Mouse (Mus musculus): ENCODE data around the gene Olfr1347.
A peak's percentile ranks its signal among the peaks of the same experiment; 100 is the strongest.

Olfr1347 gene

GRCm38 (mm10) chr7:6499655-6500054 is at the start of gene Olfr1347:
TSS of gene Olfr1347 (minus strand) at chr7:6499755.
- no peak for DNase-seq

DNA sequence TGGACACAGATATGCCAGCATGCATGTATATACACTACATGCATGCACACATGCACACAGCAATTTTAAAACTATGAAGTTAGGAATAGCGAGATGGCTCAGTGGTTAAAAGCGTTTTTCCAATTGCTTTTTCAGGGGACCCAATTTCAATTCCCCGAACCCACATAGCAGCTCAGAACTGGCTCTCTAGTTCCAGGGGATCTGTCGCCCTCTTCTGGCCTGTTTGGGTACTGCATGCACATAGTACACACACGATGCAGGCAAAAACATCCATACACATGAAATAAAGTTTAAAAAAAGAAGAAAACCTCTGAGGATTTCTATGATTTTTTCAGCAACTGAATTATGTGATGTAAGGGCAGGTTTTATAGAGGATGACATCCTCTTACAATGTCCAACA is 26.6 kb upstream of the Olfr1347 start:
- DNase-seq, result peak; percentile 19 to 22

DNA sequence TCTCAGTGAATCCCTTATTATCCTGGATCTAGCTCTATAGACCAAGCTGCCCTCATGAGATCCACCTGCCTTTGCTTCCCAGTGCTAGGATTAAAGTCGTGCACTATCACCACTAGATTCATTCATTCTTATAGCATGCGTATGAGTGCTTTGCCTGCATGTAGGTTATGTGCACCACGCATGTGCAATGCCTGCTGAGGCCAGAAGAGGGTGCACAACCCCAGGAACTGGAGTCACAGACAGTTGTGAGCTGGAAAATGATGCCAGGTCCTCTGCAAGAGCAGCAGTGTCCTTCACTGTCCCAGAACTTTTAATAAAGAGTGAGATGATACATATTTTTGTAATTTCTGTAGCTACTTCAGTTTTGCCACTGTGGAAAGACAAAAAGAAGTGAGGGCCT is 25.4 kb upstream of the Olfr1347 start:
- no peak for DNase-seq

DNA sequence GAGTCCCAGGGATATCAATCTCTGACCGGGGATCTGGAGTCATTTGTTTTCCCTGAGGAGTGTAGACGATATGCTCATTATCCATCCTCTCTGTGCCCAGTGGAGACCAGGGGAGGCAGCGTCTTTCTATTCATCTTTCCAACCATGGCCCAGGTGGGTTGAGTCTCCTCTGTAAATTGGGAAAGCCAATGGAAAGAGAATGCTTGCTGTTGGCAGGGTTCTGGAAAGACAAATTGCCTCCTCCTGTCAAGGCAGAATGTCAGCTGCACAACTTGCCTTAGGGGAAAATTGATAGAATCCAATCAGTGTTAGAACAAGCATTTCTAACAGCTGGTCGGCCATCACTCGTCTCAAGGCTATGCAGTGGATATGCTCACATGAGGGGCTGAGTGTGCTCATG is 23.3 kb upstream of the Olfr1347 start, which contains the start of gene Olfr1349:
Olfr1349 (minus strand) TSS at position 101 of the 400 bp plus-strand sequence.
- DNase-seq, result no peak

DNA sequence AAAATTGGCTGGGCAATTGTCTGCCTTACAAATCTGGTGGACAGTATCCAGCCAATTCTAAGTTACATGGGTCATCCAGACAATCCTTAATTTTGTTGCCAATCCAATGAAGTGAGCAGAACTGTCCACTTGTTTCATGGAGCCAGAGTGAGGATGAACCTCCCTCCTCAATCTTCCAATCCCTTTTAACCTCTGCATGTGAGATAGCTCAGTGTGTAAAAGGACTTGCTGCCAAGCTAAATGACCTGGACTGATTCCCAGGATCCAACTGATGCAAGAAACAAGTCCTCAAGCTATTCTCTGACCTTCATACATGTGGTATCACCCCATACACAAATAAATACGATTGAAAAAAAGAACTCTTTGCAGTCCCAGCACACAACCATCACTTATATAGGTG is 22.1 kb upstream of the Olfr1347 start:
- DNase-seq, result no peak

DNA sequence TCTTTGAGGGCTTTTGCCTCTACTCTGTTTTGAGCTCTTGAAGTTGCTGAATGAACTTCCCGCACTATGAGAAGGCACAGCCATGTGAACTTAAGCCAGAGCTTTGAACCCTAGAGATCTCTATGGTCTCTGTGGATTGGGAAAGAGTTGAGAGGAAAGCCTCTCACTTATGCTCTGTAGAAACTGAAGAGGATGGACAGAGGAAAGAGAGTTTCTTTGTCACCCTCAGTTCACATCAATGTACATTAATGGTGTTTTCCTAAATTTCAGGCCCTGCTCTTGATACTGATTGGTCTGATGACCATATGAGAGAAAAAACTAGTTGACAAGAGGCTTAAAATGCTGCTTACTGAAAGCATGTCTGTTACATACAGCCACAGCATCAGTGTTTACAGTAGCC is 9.1 kb upstream of the Olfr1347 start, which contains the start of gene Olfr1348:
Olfr1348 (minus strand) TSS at position 101 of the 400 bp plus-strand sequence.
- no peak for DNase-seq

DNA sequence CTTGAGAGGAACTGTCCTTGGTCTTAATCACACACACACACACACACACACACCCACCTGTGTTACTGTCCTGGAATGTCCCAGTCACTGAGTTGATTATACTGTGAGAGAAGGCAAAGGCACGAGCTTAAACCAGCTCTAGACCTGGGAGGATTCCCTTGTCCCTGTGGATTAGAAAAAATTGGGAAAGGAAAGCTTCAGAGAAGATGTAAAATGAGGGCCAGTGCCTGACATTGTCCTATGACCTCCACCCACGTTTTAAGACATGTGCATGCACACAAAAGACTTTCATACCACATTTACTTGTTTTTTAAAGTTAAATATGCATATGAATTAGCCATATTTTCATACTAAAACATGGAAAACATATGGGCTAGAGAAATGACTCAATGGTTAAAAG is 12.7 kb downstream of the Olfr1347 start, which contains the start of gene Olfr5:
Olfr5 (minus strand) TSS at position 101 of the 400 bp plus-strand sequence.
- no peak for DNase-seq

GRCm38 (mm10) chr7:6477633-6478032 is 21.9 kb downstream of the Olfr1347 start:
- peak in 1 of 2 experiments; percentile 1 for DNase-seq

DNA sequence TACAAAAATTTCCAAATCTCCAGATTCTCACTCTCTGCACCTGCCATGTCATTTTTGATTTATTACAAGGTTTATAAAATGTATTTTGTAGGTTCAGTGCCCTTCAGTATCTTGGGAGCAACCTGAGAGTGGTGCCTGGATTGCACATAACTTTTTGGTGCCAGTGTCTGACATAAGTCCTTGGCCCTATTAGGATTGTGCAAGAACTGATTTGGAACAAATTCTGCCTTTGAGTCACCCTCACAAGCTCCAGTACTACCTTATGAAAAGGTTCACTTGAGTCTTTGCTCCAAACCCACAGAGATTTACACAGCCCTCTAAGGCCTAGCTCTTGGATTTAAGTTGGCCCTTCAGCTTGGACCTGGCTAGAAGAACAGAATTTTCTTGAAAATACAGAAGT is 32.6 kb downstream of the Olfr1347 start, which contains the start of gene Olfr1346:
Olfr1346 (plus strand) TSS at position 151 of the 400 bp plus-strand sequence.
- no peak for DNase-seq

DNA sequence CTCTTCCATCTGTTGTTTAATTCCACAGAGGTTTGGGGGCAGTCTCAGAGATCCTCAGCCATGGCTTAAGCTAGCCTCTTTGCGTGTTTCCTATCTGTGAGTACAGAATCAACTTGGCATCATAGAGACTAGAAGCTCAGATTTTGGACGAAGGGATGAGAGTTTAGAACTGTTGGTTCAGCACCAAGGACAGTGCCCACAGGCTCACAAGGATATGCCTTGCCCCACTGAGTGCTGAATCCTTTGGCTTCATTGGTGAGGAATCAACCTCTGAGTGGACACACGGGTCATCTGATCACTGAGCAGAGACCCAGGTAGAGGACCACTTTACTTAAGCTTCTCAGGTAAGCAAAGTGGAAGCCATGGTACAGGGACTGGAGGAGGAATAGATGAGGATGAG is 43.2 kb downstream of the Olfr1347 start:
- peak; percentile 17 to 19 for DNase-seq

DNA sequence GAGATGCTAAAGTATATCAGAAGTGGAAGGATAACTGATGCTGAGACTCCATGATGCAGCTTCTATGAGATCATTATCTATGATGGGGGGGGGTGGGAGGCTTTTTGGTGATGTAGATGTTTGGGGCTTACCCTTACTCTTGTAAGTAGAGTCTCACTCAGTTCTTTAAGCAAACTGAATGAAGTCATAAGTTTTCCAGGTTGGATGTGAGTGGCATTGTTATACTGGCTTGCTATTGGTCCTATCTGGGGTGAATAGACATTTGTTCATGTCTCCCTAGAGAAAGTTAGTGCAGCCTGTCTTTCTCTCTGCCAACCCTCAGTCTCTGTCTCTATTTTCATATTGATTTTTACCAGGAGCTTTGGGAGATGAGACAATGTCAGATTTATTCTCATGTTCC is 43.7 kb downstream of the Olfr1347 start, which contains the start of gene Olfr1336:
Olfr1336 (plus strand) TSS at position 301 of the 400 bp plus-strand sequence.
- DNase-seq, result no peak

DNA sequence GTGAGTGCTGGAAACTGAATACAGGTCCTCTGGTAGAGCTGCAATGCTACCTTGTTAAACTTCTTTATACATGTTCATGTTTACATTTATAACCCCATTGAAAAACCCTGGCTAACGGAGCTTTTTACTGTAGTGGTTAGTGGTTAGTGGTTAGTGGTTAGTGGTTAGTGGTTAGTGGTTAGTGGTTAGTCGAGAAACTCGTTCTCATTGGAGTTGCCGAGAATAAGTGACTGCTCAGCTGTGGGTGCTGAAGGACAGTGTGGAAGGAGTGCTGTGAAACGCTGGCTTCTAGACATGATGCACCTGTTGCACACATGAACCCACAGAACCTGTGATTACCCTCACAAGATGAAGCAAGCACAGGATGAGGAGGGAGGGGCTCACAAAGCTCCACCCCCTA is 51.8 kb downstream of the Olfr1347 start:
- DNase-seq, result no peak

- no peak for DNase-seq
Observed at GRCm38 (mm10) chr7:6441173-6441572, 58.4 kb downstream of the Olfr1347 start.

DNA sequence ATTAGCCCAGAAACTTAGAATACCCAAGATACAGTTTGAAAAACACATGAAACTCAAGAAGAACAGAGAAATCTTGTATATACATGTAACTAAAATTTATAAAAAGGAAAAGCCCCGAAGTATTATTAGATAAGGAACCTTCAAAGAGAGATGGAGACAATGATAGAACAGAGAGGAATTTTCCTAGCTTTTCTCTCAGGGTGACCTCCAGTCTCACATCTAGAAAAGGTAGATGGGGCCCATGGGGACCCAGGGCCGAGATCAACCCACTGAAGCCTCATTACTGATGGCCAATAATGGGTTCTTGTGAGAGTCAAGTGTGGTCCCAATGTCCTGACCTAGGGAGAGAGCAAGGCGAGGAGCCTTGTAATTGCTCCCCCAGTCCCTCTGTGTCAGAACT is 61.2 kb downstream of the Olfr1347 start, which contains the start of gene Olfr1344:
Olfr1344 (plus strand) TSS at position 301 of the 400 bp plus-strand sequence.
- no peak for DNase-seq
